Mouse (Mus musculus): Measurements from ENCODE around the gene Lrmp.

DNA sequence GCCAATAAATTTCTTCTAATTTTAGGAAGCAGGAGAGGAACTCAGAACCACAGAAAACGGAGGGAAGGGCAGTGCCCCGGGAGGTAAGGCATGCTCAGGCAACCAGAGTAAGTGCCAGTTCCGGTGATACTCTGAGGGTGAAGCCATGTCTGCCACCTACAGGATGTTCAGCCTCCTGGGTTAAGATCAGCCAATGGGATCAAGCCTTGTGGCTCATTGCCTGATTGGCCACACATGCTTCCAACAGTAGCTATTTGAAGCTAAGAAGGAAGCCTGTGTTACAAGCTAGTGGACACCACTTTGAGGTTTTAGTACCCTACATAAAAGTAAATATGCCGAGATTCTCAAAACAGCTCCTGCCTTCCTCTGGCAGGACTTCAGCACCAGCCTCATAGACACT, 43.2 kb downstream of the Lrmp start:
- no peak for TF ChIP-seq CTCF (IDR thresholded peaks at IDR 0.05; ENCODE audit: low read depth, low read length)
- no peak for TF ChIP-seq POLR2AphosphoS5 (IDR thresholded peaks at IDR 0.05; ENCODE audit: insufficient replicate concordance, low read depth, low read length)
